Mouse (Mus musculus) liver, embryonic 14.5 days (tissue): Measurements from ENCODE around the gene Ctrc.

Experiments
- CTCF ChIP-seq: IDR thresholded peaks from 2 replicates; pipeline ENCODE4 v1.5.1; 2016; ENCODE audit warnings: antibody characterized with exemption, low read depth, control low read depth
- EP300 ChIP-seq: IDR thresholded peaks from 2 replicates; pipeline ENCODE4 v1.6.1; 2016; ENCODE audit warnings: antibody characterized with exemption, low read depth

GRCm38 (mm10) chr4:141822089-141822488, 24.1 kb downstream of the Ctrc start:
- TF ChIP-seq CTCF (peak; percentile 68), EP300 (no peak)
